Mouse (Mus musculus) heart, adult 2 months (tissue): ENCODE results near the gene Hacd2.

ENCODE experiments used
- CTCF ChIP-seq: fragments of 200-600 bp; IDR thresholded peaks from 2 replicates; pipeline ENCODE4 v1.8.1; 2022; ENCODE audit warnings: antibody characterized with exemption, mild to moderate bottlenecking, moderate library complexity
- EP300 ChIP-seq: fragments of 200-500 bp; IDR thresholded peaks from 2 replicates; pipeline ENCODE4 v1.6.1; 2011; ENCODE audit warnings: low read depth, low read length, control low read depth; ENCODE audit not compliant: insufficient read depth

- TF ChIP-seq CTCF, result no peak
- no peak for TF ChIP-seq EP300
These were observed 71.3 kb downstream of the Hacd2 start for GRCm38 (mm10) chr16:35093500-35093899.
